7 mouse cellular contexts compared by ENCODE assay signal in the genomic region with DNA sequence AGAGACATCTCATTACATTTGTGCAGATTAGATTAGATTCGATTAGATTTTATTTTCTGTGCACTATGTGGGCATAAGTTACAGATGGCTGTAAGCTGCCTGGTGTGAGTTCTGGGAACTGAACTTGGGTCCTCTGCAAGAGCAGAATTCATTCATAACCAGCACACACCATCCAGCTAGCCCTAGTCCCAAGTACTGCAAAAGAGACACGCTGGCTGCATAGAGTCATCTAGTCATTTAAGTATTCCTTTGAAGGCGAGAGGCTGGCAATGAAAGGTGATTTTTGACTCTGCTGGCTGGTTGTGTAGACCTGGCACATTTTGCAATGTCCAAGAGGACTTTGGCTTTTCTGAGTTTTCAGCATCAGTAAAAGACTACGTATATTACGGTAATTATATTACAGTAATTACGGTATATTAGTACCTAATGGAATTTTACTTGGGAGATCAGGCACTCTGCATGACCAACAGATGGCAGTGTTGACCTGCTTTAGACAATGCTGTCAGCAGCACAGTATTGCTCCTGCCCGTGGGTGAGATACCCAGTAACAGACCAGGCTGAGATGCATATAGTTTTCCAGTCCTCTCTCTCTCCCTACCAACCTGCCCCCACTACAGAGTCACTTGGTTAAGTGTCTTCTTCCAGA.
DNase-seq lines count a peak whose midpoint lies in the region.

No protein-coding gene starts in this region.

- peak; percentile 90 for DNase-seq in ZHBTc4 (ENCODE audit: low read depth, low spot score)
- DNase-seq in cerebellum, postnatal 36 days, result peak; percentile 73 to 77
- DNase-seq in frontal cortex, postnatal 36 days (ENCODE audit: low spot score in 2 of 2), result peak; percentile 62 to 69
- DNase-seq in induced T-regulatory cell, adult 2 months (ENCODE audit: low read depth), result peak; percentile 66
- peak; percentile 63 to 64 for DNase-seq in left cerebral cortex, adult 18-20 months (ENCODE audit: low spot score in 2 of 2)
- peak; percentile 76 for DNase-seq in lung, postnatal 36 days
- DNase-seq in right cerebral cortex, postnatal 25 days, result peak; percentile 67

Comparison
In these comparisons a context has a peak if more than half of its experiments do, and no peak if none do; other contexts are left out.
1. Peak in every context shown above with its lines: DNase-seq.